Mouse (Mus musculus): ENCODE results near the gene Arhgap31. TPM values are rescaled to one million over a fixed set of nuclear protein-coding genes. Genes with fewer than 3 reads are reported as not detected.
A peak's percentile ranks its signal among the peaks of the same experiment; 100 is the strongest.

Arhgap31 gene
- polyA plus RNA-seq, 1 experiment from 2014 or later = 5.4 TPM

DNA sequence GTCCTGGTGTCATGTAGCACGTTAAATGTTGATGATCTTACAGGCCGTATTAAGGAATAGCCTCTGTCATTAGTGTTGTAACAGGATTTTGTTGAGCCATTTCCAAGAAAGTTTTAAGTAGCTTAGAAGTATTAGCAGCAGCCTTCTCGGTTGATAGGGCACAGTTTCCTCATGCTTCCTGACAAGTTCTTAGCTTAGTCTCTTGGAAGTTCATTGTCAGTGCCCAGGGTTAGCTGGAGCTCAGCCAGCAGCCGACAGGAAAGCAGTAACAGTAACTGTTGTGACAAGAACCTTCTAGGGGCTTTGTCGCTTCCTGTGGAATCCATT, 43.1 kb upstream of the Arhgap31 start:
- H3K9me3 ChIP-seq (ENCODE audit: control insufficient read depth, low read length) = no peaks in the 10 kb centered on the region
- no peak overlapping the region for H3K9ac ChIP-seq (ENCODE audit: low read length)
- ATAC-seq (ENCODE audit: insufficient number of reproducible peaks, low FRiP score, low TSS enrichment, low read depth) (no peak), DNase-seq (ENCODE audit: low spot score) (no peak)
- no peak overlapping the region for H3K4me3 ChIP-seq (ENCODE audit: low read depth, low read length)
- WGBS = 48% methylated on average over 5 of the region's 5 CpGs
- no peak overlapping the region for H3K4me2 ChIP-seq (ENCODE audit: low read depth, severe bottlenecking)
- peaks cover 14% of the 10 kb centered on the region for H3K4me1 ChIP-seq (ENCODE audit: control insufficient read depth, insufficient read depth, low read length)
- H3K27me3 ChIP-seq (ENCODE audit: control insufficient read depth, insufficient read depth, low read length) = no peaks in the 10 kb centered on the region
- no peak overlapping the region for H3K27ac ChIP-seq (replicated peaks; ENCODE audit: low read depth, low read length)
- H3K36me3 ChIP-seq (ENCODE audit: control insufficient read depth, insufficient read depth, low read length) = no peaks in the 10 kb centered on the region

DNA sequence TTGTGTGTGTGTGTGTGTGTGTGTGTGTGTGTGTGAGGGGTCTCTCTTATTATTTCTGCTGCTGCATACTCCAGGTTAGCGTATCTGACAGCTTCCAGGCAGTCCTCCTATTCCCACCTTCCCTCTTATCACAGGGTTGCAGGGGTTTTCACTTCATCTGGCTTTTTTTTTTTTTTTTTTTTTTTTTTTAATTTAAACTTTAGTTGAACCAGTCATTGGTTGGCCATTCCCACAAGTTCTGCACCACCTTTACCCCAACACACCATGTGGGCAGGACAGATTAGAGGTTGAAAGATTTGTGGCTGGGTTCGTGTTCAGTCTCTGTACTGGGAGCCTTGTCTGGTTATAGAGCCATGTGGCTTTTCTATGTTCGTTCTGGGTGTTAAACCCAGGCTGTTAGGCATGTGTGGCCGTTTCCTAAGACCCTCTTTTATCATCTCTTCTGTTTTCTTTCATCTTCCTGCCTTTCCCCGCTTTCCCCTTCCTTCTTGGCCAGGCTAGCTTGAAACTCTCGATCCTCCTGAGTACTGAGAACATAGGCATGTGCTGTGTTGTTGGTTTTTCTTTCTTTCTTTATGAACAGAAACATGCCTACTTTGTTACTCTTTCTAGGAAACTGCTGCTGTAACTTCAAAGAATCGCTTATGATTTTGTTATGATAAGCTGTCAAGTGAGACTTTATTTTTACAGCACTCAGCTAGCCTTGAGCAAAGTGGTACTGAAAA, 42.5 kb upstream of the Arhgap31 start:
- Histone ChIP-seq H3K4me3 (ENCODE audit: low read depth, low read length) (no peak overlapping the region), H3K9me3 (ENCODE audit: control insufficient read depth, low read length) (no peaks in the 10 kb centered on the region), H3K4me1 (ENCODE audit: control insufficient read depth, insufficient read depth, low read length) (peaks cover 14% of the 10 kb centered on the region), H3K27me3 (ENCODE audit: control insufficient read depth, insufficient read depth, low read length) (no peaks in the 10 kb centered on the region), H3K36me3 (ENCODE audit: control insufficient read depth, insufficient read depth, low read length) (no peaks in the 10 kb centered on the region), H3K27ac (replicated peaks; ENCODE audit: low read depth, low read length) (no peak overlapping the region), H3K4me2 (ENCODE audit: low read depth, severe bottlenecking) (no peak overlapping the region), H3K9ac (ENCODE audit: low read length) (no peak overlapping the region)
- ATAC-seq (ENCODE audit: insufficient number of reproducible peaks, low FRiP score, low TSS enrichment, low read depth) (no peak), DNase-seq (ENCODE audit: low spot score) (no peak)
- 55% methylated on average over 7 of the region's 7 CpGs for WGBS

DNA sequence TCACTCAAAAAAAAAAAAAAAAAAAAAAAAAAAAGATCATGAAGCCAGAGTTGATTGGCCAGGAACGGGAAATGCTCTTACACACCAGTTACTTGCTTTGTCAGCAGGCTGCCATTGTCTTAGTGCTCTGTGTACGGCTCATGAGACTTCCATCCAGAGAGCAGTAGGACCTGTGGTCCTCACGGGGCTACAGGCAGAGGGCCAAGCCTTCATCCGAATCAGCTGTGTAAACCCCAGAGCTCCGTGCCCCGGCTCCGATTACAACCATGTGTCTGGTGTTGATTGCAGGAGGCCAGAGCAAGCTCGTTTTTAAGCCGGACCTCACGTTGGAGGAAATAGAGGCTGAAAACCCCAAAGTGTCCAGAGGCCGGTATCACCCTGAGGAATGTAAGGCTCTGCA, 40.6 kb upstream of the Arhgap31 start:
- Histone ChIP-seq H3K9ac (ENCODE audit: low read length) (no peak overlapping the region), H3K27me3 (ENCODE audit: control insufficient read depth, insufficient read depth, low read length) (no peaks in the 10 kb centered on the region), H3K4me3 (ENCODE audit: low read depth, low read length) (no peak overlapping the region), H3K27ac (replicated peaks; ENCODE audit: low read depth, low read length) (no peak overlapping the region), H3K9me3 (ENCODE audit: control insufficient read depth, low read length) (no peaks in the 10 kb centered on the region), H3K36me3 (ENCODE audit: control insufficient read depth, insufficient read depth, low read length) (no peaks in the 10 kb centered on the region), H3K4me2 (ENCODE audit: low read depth, severe bottlenecking) (no peak overlapping the region), H3K4me1 (ENCODE audit: control insufficient read depth, insufficient read depth, low read length) (peaks cover 14% of the 10 kb centered on the region)
- DNase-seq (ENCODE audit: low spot score) (peak; percentile 61), ATAC-seq (ENCODE audit: insufficient number of reproducible peaks, low FRiP score, low TSS enrichment, low read depth) (0 out of 2 replicates have a peak, but pooled peaks have one; percentile 49)
- WGBS = 20% methylated on average over 11 of the region's 11 CpGs

DNA sequence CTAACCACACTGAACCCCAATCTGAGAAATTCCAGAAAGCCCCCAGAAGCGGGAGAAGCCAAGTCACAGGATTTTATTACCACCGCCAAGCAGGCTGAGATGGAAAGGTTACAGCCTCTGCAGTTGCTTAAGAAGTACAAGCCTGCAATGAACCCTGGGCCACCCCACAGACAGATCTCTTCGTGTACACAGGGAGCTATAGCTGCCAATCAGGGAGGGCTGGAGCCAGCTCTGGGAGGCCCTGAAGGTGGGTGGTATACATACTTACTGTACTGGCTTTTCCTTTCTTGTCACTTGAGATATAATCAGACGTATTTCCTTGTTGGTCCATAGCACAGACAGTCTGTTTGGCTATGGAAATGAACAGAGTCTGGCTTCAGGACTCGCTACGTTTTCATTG, 37.7 kb upstream of the Arhgap31 start:
- Histone ChIP-seq H3K36me3 (ENCODE audit: control insufficient read depth, insufficient read depth, low read length) (no peaks in the 10 kb centered on the region), H3K27ac (replicated peaks; ENCODE audit: low read depth, low read length) (no peak overlapping the region), H3K9me3 (ENCODE audit: control insufficient read depth, low read length) (no peaks in the 10 kb centered on the region), H3K4me2 (ENCODE audit: low read depth, severe bottlenecking) (no peak overlapping the region), H3K4me1 (ENCODE audit: control insufficient read depth, insufficient read depth, low read length) (peaks cover 14% of the 10 kb centered on the region), H3K4me3 (ENCODE audit: low read depth, low read length) (no peak overlapping the region), H3K27me3 (ENCODE audit: control insufficient read depth, insufficient read depth, low read length) (no peaks in the 10 kb centered on the region), H3K9ac (ENCODE audit: low read length) (no peak overlapping the region)
- DNase-seq (ENCODE audit: low spot score) (peak; percentile 26), ATAC-seq (ENCODE audit: insufficient number of reproducible peaks, low FRiP score, low TSS enrichment, low read depth) (no peak)
- WGBS = 58% methylated on average over 6 of the region's 6 CpGs

DNA sequence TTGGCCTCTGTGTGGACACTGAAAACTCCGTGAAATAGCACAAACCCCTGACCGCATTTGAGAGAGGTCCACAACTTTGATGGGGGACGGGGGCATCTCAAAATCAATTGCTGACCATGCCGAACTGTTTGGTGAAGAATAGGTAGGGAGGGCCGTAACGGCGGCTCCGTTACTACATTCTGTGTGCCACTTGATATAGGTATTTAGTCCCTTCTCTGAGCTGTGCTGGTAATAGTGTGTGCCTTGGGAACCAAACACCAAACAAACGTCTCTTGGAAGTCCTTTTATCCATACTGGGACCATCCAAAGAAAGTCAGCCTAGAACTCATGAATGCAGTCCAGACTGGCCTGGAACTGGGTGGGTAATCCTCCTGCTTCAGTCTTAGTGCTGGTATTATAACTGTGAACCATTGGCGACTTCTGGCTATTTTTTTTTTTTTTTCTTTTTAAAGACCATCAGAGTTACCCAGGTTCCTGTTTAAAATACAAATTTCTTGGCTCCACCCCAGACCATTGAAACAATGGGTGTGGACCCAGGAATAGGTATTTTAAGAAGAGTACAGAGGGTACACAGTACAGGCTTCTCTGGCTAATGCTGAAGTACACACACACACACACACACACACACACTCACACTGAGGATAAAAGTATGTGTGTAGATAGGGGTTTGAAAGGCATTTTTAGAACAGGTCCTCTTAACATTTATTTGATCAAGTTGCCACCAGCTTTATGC, 31.0 kb upstream of the Arhgap31 start:
- no peaks in the 10 kb centered on the region for H3K36me3 ChIP-seq (ENCODE audit: control insufficient read depth, insufficient read depth, low read length)
- no peaks in the 10 kb centered on the region for H3K27me3 ChIP-seq (ENCODE audit: control insufficient read depth, insufficient read depth, low read length)
- ATAC-seq (ENCODE audit: insufficient number of reproducible peaks, low FRiP score, low TSS enrichment, low read depth) (no peak), DNase-seq (ENCODE audit: low spot score) (peak; percentile 14)
- peaks cover 4% of the 10 kb centered on the region; the same call in 1 of the 2 replicates for H3K4me1 ChIP-seq (ENCODE audit: control insufficient read depth, insufficient read depth, low read length)
- no peak overlapping the region for H3K9ac ChIP-seq (ENCODE audit: low read length)
- H3K9me3 ChIP-seq (ENCODE audit: control insufficient read depth, low read length) = no peaks in the 10 kb centered on the region
- WGBS = 88% methylated on average over 10 of the region's 10 CpGs
- H3K4me2 ChIP-seq (ENCODE audit: low read depth, severe bottlenecking) = no peak overlapping the region
- no peak overlapping the region for H3K4me3 ChIP-seq (ENCODE audit: low read depth, low read length)
- no peak overlapping the region for H3K27ac ChIP-seq (replicated peaks; ENCODE audit: low read depth, low read length)

DNA sequence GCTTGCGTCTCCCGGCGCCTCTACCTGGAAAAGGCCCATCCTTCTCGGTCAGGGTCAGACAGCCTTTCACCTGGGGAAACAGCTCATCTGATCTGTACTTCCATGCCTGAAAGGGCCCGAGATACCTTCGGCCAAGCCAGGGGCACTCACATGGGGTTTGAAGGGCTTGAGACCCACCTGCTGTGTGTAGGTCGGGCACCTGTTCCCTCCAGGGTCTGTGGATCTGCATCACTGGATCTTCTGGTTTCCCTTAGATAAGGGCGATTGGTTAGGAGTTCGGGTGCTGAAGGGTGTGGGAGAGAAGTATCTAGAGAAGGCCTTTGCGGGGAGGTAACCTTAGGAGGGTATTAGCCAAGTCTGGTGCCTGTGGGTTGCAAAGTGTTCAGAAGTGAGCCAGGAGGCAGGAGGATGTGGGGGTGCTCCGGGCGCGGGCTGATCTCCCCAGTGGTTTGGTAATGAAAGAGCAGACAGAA, 29.6 kb upstream of the Arhgap31 start:
- Histone ChIP-seq H3K4me1 (ENCODE audit: control insufficient read depth, insufficient read depth, low read length) (peaks cover 4% of the 10 kb centered on the region; the same call in 1 of the 2 replicates), H3K9ac (ENCODE audit: low read length) (peak overlapping the region; percentile 78), H3K4me2 (ENCODE audit: low read depth, severe bottlenecking) (peak overlapping the region; percentile 88), H3K27ac (replicated peaks; ENCODE audit: low read depth, low read length) (no peak overlapping the region), H3K27me3 (ENCODE audit: control insufficient read depth, insufficient read depth, low read length) (no peaks in the 10 kb centered on the region), H3K4me3 (ENCODE audit: low read depth, low read length) (peak overlapping the region; percentile 67), H3K9me3 (ENCODE audit: control insufficient read depth, low read length) (no peaks in the 10 kb centered on the region), H3K36me3 (ENCODE audit: control insufficient read depth, insufficient read depth, low read length) (no peaks in the 10 kb centered on the region)
- DNase-seq (ENCODE audit: low spot score) (peak; percentile 67), ATAC-seq (ENCODE audit: insufficient number of reproducible peaks, low FRiP score, low TSS enrichment, low read depth) (peak; percentile 74)
- under 1% methylated on average over 13 of the region's 13 CpGs for WGBS

DNA sequence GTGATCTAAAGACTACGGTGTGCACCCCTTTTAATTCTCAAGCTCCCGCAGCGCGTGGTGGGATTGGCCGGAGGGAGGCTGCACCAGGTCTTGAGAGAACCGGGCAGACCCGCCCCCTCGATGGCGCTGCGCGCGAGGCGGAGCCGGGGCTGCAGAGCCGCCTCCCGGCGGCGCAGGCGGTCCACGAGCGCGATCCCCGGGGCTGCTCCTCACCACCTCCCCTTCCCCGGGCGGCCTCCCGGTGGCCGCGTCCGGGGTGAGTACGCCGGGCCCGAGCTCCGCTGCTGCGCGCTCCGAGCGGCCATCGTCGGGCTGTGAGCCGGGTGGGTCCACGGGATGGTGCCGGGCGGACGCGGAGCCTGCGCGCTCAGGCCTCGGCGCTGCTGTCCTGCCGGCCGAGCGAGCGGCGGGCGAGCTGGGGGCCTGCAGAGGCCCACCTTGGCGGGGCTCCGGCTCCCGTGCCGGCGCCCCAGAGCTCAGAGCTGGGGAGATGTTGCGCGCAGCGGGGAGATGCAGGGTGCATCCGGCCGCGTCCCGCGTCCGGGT, 29.1 kb upstream of the Arhgap31 start, which contains the start of gene B4galt4:
B4galt4 (plus strand) TSS at position 152 of the 546 bp plus-strand sequence.
- 0% methylated on average over 69 of the region's 69 CpGs for WGBS
- peak; percentile 87 for ATAC-seq (ENCODE audit: insufficient number of reproducible peaks, low FRiP score, low TSS enrichment, low read depth)

DNA sequence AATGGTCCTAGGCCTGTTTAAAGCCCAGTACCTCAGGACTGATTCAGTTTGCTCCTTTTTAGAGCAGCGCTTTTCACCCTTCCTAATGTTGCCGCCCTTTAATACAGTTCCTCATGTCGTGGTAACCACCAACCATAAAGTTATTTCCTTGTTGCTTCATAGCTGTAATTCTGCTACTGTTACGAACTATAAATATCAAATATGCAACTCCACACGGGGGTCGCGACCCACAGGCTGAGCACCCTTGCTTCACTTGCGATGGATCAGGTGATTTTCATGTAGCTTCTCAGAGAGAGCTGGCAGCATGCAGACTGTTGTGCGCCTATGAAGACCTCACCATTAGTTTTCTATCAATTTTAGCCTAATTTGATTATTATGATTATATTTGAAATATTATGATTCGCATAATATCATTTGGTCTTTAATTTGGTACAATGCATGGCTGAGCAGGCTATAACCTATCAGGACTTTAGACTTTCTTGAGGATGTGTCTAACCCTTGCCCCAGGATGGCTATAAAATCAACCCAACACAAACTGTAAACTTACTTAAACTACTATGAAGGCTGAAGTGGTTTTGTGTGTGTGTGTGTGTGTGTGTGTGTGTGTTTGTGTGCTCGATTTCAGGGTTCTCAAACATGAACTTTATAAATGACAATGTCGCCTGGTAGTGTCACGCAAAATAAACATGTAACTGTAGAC, 28.3 kb upstream of the Arhgap31 start:
- Histone ChIP-seq H3K4me1 (ENCODE audit: control insufficient read depth, insufficient read depth, low read length) (peaks cover 4% of the 10 kb centered on the region; the same call in 1 of the 2 replicates), H3K9me3 (ENCODE audit: control insufficient read depth, low read length) (no peaks in the 10 kb centered on the region), H3K27ac (replicated peaks; ENCODE audit: low read depth, low read length) (no peak overlapping the region), H3K4me2 (ENCODE audit: low read depth, severe bottlenecking) (peak overlapping the region; percentile 88), H3K36me3 (ENCODE audit: control insufficient read depth, insufficient read depth, low read length) (no peaks in the 10 kb centered on the region), H3K4me3 (ENCODE audit: low read depth, low read length) (peak overlapping the region; percentile 67; the same call in 1 of the 2 replicates), H3K9ac (ENCODE audit: low read length) (no peak overlapping the region), H3K27me3 (ENCODE audit: control insufficient read depth, insufficient read depth, low read length) (no peaks in the 10 kb centered on the region)
- 81% methylated on average over 13 of the region's 13 CpGs for WGBS
- ATAC-seq (ENCODE audit: insufficient number of reproducible peaks, low FRiP score, low TSS enrichment, low read depth) (0 out of 2 replicates have a peak, but pooled peaks have one; percentile 28), DNase-seq (ENCODE audit: low spot score) (peak; percentile 12)

More for the DNA sequence above, 29.1 kb upstream of the Arhgap31 start, which contains the start of gene B4galt4:
- H3K36me3 ChIP-seq (ENCODE audit: control insufficient read depth, insufficient read depth, low read length) = no peaks in the 10 kb centered on the region
- no peaks in the 10 kb centered on the region for H3K9me3 ChIP-seq (ENCODE audit: control insufficient read depth, low read length)
- H3K4me1 ChIP-seq (ENCODE audit: control insufficient read depth, insufficient read depth, low read length) = peaks cover 4% of the 10 kb centered on the region; the same call in 1 of the 2 replicates
- no peaks in the 10 kb centered on the region for H3K27me3 ChIP-seq (ENCODE audit: control insufficient read depth, insufficient read depth, low read length)
- H3K4me3 ChIP-seq (ENCODE audit: low read depth, low read length) = peak within 1 kb of the TSS; percentile 67
- peak within 1 kb of the TSS; percentile 59; the same call in 1 of the 2 replicates for H3K27ac ChIP-seq (replicated peaks; ENCODE audit: low read depth, low read length)
- H3K4me2 ChIP-seq (ENCODE audit: low read depth, severe bottlenecking) = peak within 1 kb of the TSS; percentile 88
- DNase-seq (ENCODE audit: low spot score) = peak; percentile 81
- H3K9ac ChIP-seq (ENCODE audit: low read length) = peak within 1 kb of the TSS; percentile 78

All from limb, embryonic 11.5 days (tissue).